Mouse (Mus musculus) right cerebral cortex, adult 18-20 months (tissue): ENCODE results near the gene Zbtb21.
"Not testable (repeated sequence)": the region's sequence is repeated elsewhere in the genome, so short reads cannot be mapped to it uniquely, and the experiment has no call there.

ENCODE experiments used
- DNase-seq: peaks from one replicate; pipeline ENCODE4 v3.0.0; 2022; ENCODE audit warnings: mixed read lengths

Gene Zbtb21

DNA sequence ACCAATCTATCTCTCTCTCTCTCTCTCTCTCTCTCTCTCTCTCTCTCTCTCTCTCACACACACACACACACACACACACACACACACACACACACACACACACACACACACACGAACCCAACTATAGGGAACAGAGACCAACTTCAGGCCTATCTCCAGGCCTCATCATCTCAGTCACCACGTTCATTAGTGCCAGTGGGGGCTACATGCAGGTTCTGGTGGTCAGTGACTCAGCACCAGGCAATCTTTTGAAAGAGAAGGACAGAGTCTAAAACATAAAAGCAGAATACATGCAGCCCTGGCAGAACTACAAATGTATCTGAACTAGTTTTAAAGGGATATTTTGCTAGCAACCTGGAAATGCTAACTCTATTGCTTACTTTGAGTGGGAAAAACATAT lies 15.4 kb downstream of the Zbtb21 start:
- not testable (repeated sequence) for DNase-seq

- DNase-seq = no peak
Observed at GRCm38 (mm10) chr16:97941844-97942243, 20.6 kb downstream of the Zbtb21 start.

GRCm38 (mm10) chr16:97940471-97940973 lies 21.9 kb downstream of the Zbtb21 start:
- no peak for DNase-seq

GRCm38 (mm10) chr16:97935815-97936214 lies 26.6 kb downstream of the Zbtb21 start:
- no peak for DNase-seq

DNA sequence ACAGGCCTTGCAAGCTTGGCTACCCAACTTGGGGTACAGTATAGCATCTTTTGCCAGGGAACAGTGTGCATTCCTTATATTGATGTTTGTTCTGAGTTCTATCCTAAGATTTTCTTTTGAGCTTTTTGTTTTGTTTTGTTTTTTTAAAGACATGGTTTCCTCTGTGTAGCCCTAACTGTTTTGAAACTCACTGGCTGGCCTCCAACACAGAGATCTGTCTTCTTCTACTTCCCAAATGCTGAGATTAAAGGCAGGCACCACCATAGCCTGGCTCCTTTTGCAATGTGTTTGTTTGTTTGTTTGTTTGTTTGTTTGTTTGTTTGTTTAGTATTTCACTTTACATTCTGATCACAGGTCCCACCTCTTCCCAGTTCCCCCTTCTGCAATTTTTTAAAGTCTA lies 32.2 kb downstream of the Zbtb21 start:
- DNase-seq = no peak

- no peak for DNase-seq
Observed at GRCm38 (mm10) chr16:97929520-97929919, 32.9 kb downstream of the Zbtb21 start.

- DNase-seq = no peak
Observed at GRCm38 (mm10) chr16:97927331-97927938, 35.0 kb downstream of the Zbtb21 start.

GRCm38 (mm10) chr16:97926381-97926780 lies 36.0 kb downstream of the Zbtb21 start:
- DNase-seq = no peak

DNA sequence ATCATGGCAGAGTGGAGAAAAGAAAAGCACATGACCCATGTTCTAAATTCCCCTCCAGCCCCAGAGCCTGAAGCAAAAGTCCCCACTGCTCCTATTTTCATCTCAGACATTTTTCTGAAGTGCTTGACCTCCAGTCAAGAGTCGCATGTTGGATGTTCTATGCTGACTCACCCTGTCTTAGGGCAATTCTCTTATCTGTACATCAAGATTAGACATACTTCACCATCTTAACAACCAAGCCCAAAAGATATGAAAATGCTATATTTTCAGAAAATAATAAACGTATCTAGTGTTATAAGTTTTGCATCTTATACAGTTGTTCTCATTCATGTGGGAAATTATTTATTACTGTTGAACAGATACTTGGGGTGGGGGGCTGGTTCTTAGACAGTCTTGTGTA lies 36.7 kb downstream of the Zbtb21 start:
- no peak for DNase-seq

GRCm38 (mm10) chr16:97923700-97924099 lies 38.7 kb downstream of the Zbtb21 start:
- no peak for DNase-seq

- DNase-seq = no peak
Observed at GRCm38 (mm10) chr16:97922779-97923126, 39.7 kb downstream of the Zbtb21 start.

- peak; percentile 92 for DNase-seq
Observed at GRCm38 (mm10) chr16:97921961-97922778, 40.3 kb downstream of the Zbtb21 start.

GRCm38 (mm10) chr16:97920621-97921020 lies 41.8 kb downstream of the Zbtb21 start:
- DNase-seq = no peak

DNA sequence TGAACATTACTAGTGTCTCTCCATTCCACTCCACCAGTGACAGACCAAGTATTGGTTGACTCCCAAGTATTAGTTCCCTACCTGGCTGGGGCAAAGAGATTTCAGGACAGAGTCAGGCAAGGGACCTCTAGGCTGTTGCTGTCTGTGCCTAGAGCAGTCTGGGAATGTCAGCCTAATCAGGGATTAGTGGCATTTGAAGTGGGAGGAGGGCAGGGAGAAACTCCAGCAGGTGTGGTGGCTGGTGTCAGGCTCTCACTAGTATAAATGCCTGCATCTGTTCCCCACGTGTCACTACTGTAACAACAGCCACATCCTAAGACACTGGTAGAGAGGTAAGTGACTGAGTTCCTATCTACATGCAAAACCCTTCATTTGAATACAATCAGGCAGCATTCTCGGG lies 42.6 kb downstream of the Zbtb21 start:
- DNase-seq = no peak

DNA sequence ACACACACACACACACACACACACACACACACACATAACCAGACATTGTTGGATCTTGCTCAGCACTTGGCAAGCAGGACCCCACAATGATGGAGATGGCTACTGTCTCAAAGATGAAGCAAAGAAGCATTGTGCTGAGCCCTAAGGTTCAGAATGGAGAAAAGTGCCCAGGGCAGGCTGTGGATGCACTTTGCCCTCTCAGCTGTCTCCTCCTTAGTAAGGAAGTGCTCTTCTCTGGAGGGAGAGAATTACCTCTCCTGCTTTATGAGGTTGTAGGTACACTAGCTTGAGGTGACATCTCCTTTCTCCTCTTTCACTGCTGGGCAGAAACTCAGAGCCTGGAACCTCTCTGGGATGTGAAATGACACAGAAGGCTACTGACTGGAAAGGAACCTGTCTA lies 49.5 kb downstream of the Zbtb21 start:
- DNase-seq = no peak

GRCm38 (mm10) chr16:97909356-97909755 lies 53.1 kb downstream of the Zbtb21 start:
- no peak for DNase-seq

DNA sequence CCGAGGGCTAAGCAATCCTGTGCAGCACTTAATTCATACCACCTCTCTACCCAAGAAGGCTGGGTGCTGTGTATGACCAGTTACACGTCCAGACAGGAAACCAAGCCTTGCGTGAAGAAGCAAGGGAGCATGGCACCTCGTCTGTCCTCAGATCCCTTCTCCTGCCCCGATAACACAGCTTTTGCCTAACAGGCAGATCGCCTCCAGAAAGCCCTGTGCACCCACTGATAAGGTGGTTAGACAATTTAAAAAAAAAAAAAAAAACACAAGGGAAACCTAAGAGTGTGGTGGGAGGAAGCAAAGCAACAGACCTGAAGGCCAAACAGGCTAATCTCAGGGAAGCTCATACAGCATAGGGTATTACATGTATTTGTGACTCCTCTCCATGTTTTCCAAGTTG lies 54.9 kb downstream of the Zbtb21 start:
- no peak for DNase-seq

DNA sequence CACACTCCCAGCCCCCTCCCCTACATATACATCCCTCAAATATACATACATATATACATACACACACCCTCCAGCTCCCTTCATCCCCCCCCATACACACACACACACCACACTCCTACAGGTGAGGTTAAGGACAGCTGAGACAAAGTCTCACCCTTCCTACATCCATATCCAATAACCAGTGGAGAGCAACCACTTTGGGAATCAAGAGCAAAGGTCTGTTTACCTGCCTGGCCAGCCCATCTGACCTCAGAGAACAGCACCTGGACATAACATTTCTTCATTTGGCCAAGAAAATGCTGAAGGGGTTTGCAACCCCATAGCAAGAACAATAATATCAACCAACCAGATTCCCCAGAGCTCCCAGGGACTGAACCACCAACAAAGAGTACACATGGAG lies 56.1 kb downstream of the Zbtb21 start:
- no peak for DNase-seq

DNA sequence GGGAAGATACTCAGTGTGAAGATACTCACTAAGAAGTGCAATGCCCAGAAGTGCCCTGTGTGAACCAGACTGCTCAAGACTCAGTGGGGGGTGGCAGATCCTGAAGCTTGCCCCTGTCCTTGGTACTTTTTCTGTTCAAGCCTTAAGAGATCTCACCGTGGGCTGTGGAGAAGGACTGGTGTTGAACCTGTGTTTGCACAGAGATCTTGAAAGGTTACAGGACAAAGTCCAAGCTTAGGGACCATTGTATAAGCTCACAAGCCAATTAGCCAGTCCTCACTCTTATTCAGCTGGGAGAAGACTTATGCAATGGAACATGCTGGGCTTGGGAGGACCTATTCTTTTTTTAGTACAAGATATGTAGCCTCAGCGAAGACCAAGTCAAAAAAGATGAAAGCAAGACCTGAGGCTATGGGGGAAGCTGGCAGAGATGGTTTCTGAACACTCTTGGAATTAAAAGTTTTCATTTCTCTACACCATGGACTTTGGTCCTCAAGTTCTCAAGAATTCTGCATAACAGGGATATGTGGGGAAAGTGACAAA lies 56.9 kb downstream of the Zbtb21 start:
- DNase-seq = no peak

DNA sequence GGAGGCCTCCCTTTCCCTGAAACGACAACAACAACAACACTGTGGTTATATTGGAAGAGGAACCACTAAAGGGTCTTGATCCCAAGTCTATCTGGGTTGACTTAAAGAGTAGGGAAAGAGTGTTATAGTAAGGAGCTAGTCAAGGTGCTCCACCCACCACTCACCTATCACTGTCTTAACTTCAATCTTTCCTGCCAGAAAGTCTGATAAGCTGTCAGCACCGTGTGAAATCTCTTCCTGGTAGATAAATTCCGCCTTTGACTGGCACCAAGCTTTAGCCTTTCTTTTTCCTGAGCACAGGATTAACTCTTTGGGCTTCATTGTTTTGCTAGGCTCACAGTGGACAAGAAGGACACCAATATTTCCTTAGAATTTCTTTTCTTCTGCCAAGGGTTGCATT lies 58.4 kb downstream of the Zbtb21 start:
- no peak for DNase-seq

DNA sequence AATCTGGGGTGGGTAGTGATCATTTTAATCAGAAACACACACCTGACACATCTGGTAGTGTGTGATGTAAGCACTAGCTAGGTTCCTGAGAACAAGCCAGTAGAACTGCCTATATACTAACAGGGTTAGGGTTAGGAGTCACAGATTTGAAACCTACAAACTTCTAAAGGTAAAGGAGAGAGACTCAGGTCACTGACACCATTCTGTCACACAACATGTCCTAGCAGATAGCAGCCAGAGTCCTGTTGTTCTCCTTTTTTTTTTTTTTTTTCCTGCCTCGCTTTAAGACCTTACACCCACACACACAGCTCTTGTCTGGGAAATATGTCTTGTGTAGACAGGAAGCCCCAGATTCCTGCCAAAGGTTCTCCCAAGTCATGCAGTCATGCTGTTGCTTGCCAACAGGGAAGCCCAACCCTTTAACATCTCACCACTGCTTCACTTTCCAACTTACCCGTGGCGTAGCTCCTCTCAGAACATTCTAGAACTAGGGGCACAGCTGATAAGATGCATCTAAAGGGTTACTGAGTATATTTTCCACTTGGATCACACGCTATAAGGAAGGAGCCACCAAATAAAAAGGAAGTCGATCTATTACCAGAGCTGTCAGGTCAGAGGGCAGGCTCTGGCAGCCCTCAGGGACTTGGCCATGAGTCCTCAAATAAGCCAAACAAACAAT lies 64.9 kb downstream of the Zbtb21 start:
- DNase-seq = no peak
